Mouse (Mus musculus) kidney, adult 2 months (tissue): ENCODE measurements at regions not wholly inside any gene's neighbourhood (a gene's known extent, or its start where the extent isn't known, plus 50 kb on each side); places are given as distances from the start of the nearest gene placed in this dataset.
A peak's percentile ranks its signal among the peaks of the same experiment; 100 is the strongest.
"Not testable (repeated sequence)": the region's sequence is repeated elsewhere in the genome, so short reads cannot be mapped to it uniquely, and the experiment has no call there.

Source experiments
- DNase-seq: peaks from one replicate; pipeline ENCODE4 v3.0.0; 2021
- H3K27ac ChIP-seq: fragments of 200-500 bp; 2 replicates; pipeline ENCODE4 v1.5.1; 2012; ENCODE audit warnings: low read depth, low read length, control low read depth, inconsistent platforms; ENCODE audit not compliant: insufficient read depth
- H3K27me3 ChIP-seq: fragments of 200-500 bp; replicated peaks from 2 replicates; pipeline ENCODE4 v1.6.1; 2012; ENCODE audit warnings: mild to moderate bottlenecking, moderate library complexity, low read length, inconsistent platforms; ENCODE audit not compliant: control insufficient read depth, insufficient read depth
- H3K36me3 ChIP-seq: fragments of 200-500 bp; 2 replicates; pipeline ENCODE4 v1.6.1; 2012; ENCODE audit warnings: mild to moderate bottlenecking, moderate library complexity, low read length, inconsistent platforms; ENCODE audit not compliant: control insufficient read depth, insufficient read depth
- H3K4me1 ChIP-seq: fragments of 200-500 bp; 2 replicates; pipeline ENCODE4 v1.6.1; 2011; ENCODE audit warnings: low read length; ENCODE audit not compliant: control insufficient read depth, insufficient read depth
- H3K4me3 ChIP-seq: fragments of 200-500 bp; 2 replicates; pipeline ENCODE4 v1.5.1; 2011; ENCODE audit warnings: mild to moderate bottlenecking, low read depth, low read length, control low read depth; ENCODE audit not compliant: insufficient read depth
- CTCF ChIP-seq: fragments of 200-500 bp; conservative IDR thresholded peaks from 2 replicates; pipeline ENCODE4 v1.5.1; 2011; ENCODE audit warnings: low read depth, mild to moderate bottlenecking, control low read depth, low read length, moderate library complexity, mixed read lengths; ENCODE audit not compliant: insufficient read depth, insufficient read length
- POLR2A ChIP-seq: fragments of 200-500 bp; IDR thresholded peaks from one replicate; pipeline ENCODE4 v1.6.1; 2011; ENCODE audit warnings: low read depth, low read length, control low read depth
- WGBS: fragments of 180-500 bp; shearing (Covaris S2); methylation state at CpG from one replicate; pipeline ENCODE4 v1.1.7; 2018; 5-methylcytosine and 5-hydroxymethylcytosine counted together

- H3K4me3 ChIP-seq, result no peak overlapping the region
- no peaks in the 10 kb centered on the region for H3K36me3 ChIP-seq
- H3K4me1 ChIP-seq, result no peaks in the 10 kb centered on the region
- H3K27ac ChIP-seq, result no peak overlapping the region
- DNase-seq, result no peak
- WGBS, result 40% methylated on average over 1 of the region's 1 CpGs
- no peaks in the 10 kb centered on the region for H3K27me3 ChIP-seq
- no peak for TF ChIP-seq CTCF
- TF ChIP-seq POLR2A, result no peak
Observed at GRCm38 (mm10) chr14:18444492-18444891, 112.8 kb upstream of the Ube2e1 start.

- not testable (repeated sequence) for DNase-seq, H3K4me1 ChIP-seq, H3K4me3 ChIP-seq, H3K27me3 ChIP-seq, H3K27ac ChIP-seq, H3K36me3 ChIP-seq
- 54% methylated on average over 4 of the region's 4 CpGs for WGBS
Observed at GRCm38 (mm10) chr14:18428968-18429367, 97.3 kb upstream of the Ube2e1 start.

DNA sequence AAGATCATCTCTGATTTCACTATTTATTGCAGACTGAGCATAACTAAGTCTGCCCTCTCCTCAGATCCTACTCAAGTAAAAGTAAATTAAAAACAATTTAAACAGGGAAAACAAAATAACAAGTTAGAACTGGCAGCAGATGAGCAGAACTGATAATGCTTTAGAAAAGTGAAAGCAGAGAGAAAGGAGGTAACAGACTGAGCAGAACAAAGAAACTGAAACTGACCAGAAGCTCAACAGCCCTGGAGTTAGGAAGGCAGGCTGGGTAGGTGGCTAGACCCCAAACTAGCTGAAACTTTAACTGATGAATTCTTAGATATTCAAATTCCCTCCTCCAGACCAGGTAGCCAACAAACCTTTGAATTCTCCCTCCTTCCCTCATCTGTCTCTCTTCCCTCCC is 94.2 kb upstream of the Ube2e1 start:
- no peak for DNase-seq
- TF ChIP-seq POLR2A (no peak), CTCF (no peak)
- H3K4me1 ChIP-seq, result no peaks in the 10 kb centered on the region

DNA sequence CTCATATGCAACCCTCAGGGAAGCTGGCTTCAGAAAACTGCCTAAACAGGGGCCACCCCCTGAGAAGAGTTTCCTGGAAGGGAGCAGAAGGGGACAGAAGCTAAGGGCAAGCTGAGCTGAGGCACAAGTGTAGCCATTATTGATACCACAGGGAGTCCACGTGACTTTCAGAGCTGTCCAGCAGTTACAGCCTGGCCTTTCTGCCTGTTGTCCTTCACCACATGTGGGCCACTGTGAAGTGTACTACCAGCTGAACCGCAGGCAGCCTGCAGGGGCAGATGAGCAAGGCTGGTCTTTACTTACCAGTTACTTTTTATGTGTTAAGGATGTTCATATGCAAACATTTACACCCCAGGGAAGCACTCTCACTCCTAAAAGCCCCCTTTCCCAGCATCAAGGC is 85.2 kb upstream of the Ube2e1 start:
- no peak for DNase-seq
- WGBS, result 20% methylated on average over 2 of the region's 2 CpGs

More for the DNA sequence above, 94.2 kb upstream of the Ube2e1 start:
- Histone ChIP-seq H3K27me3 (no peaks in the 10 kb centered on the region), H3K27ac (no peak overlapping the region), H3K36me3 (no peaks in the 10 kb centered on the region), H3K4me3 (no peak overlapping the region)

DNA sequence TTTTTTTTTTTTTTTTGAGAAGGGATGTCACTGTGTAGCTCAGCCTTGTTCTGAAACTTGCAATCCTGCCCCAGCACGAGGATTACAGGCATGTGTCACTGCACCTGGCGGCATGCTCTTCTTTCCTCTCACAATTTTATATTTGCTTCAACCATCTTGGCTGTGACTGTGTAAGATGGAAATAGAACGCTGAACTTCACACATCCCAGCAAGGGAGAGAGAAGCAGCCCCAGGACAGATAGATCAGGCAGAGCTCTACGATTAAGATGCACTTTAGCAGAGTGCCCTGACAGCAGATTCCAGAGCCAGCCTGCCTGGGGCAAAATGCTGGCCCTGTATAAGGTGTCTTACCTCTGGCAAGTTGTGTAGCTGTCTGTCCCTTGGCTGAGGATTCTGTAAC is 84.7 kb upstream of the Ube2e1 start:
- H3K27ac ChIP-seq, result no peak overlapping the region
- no peaks in the 10 kb centered on the region for H3K36me3 ChIP-seq
- no peaks in the 10 kb centered on the region for H3K27me3 ChIP-seq
- DNase-seq, result no peak
- TF ChIP-seq POLR2A (no peak), CTCF (no peak)
- WGBS, result 79% methylated on average over 4 of the region's 4 CpGs
- H3K4me1 ChIP-seq, result no peaks in the 10 kb centered on the region
- H3K4me3 ChIP-seq, result no peak overlapping the region

More for the DNA sequence above, 85.2 kb upstream of the Ube2e1 start:
- H3K4me3 ChIP-seq, result no peak overlapping the region
- H3K36me3 ChIP-seq, result no peaks in the 10 kb centered on the region
- no peaks in the 10 kb centered on the region for H3K4me1 ChIP-seq
- TF ChIP-seq CTCF (no peak), POLR2A (no peak)
- no peak overlapping the region for H3K27ac ChIP-seq
- H3K27me3 ChIP-seq, result no peaks in the 10 kb centered on the region

DNA sequence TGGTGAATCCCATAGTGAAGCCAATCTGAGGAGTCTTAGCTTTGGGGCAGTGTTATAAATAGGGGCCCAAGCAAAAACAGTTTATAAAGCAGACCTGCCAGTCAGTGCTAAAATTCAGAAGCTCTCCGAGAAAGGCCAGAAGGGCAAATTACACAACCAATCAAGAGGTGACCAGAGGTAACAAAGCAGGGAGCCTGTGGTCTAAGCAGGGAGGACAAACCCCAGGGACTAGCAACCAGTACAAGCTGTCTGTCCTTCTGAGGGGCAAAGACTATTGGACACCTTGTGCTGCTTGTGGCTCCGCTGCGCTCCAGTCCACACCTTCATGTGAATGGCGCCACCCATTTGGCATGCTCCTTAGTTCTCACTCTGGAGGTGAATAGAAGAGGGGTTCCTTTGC is 67.3 kb upstream of the Ube2e1 start:
- Histone ChIP-seq H3K27me3 (no peaks in the 10 kb centered on the region), H3K4me1 (no peaks in the 10 kb centered on the region), H3K36me3 (no peaks in the 10 kb centered on the region), H3K27ac (no peak overlapping the region), H3K4me3 (no peak overlapping the region)
- WGBS, result 80% methylated on average over 4 of the region's 4 CpGs
- TF ChIP-seq POLR2A (no peak), CTCF (no peak)
- peak; percentile 38 for DNase-seq

GRCm38 (mm10) chr14:18396206-18396764 is 64.6 kb upstream of the Ube2e1 start:
- H3K27me3 ChIP-seq, result no peaks in the 10 kb centered on the region
- peak; percentile 63 for DNase-seq
- TF ChIP-seq CTCF (no peak), POLR2A (no peak)
- WGBS, result 75% methylated on average over 8 of the region's 8 CpGs
- H3K4me3 ChIP-seq, result no peak overlapping the region
- H3K4me1 ChIP-seq, result no peaks in the 10 kb centered on the region
- no peak overlapping the region for H3K27ac ChIP-seq
- H3K36me3 ChIP-seq, result no peaks in the 10 kb centered on the region
